Mouse (Mus musculus) embryonic facial prominence, embryonic 14.5 days (tissue): ENCODE results near the gene Etl4. TPM values are rescaled to one million over a fixed set of nuclear protein-coding genes. Genes with fewer than 3 reads are reported as not detected.
"Not testable (repeated sequence)": the region's sequence is repeated elsewhere in the genome, so short reads cannot be mapped to it uniquely, and the experiment has no call there.

Experiments
- ATAC-seq: fragments of 200-750 bp; cut with Nextera tagmentation; 2 replicates; pipeline ENCODE4 v1.8.0; 2017; ENCODE audit warnings: low read depth, moderate number of reproducible peaks, moderate TSS enrichment
- DNase-seq: peaks from one replicate; pipeline ENCODE4 v3.0.0-alpha.2; 2015; ENCODE audit warnings: low spot score
- H3K27ac ChIP-seq: fragments of 300-500 bp; sonication (generic); replicated peaks from 2 replicates; pipeline ENCODE4 v1.5.1; 2014; ENCODE audit warnings: low read depth, mild to moderate bottlenecking, low read length, moderate library complexity
- H3K27me3 ChIP-seq: fragments of 300-500 bp; sonication (generic); replicated peaks from 2 replicates; pipeline ENCODE4 v1.6.1; 2014; ENCODE audit warnings: low read length; ENCODE audit not compliant: control insufficient read depth, insufficient read depth
- H3K36me3 ChIP-seq: fragments of 300-500 bp; sonication (generic); 2 replicates; pipeline ENCODE4 v1.6.1; 2014; ENCODE audit warnings: low read length, mixed read lengths; ENCODE audit not compliant: control insufficient read depth, insufficient read depth
- H3K4me1 ChIP-seq: fragments of 300-500 bp; sonication (generic); 2 replicates; pipeline ENCODE4 v1.6.1; 2014; ENCODE audit warnings: antibody characterized with exemption, low read length; ENCODE audit not compliant: control insufficient read depth, insufficient read depth
- H3K4me2 ChIP-seq: fragments of 300-500 bp; sonication (generic); 2 replicates; pipeline ENCODE4 v1.6.1; 2014; ENCODE audit warnings: low read depth, mild to moderate bottlenecking, low read length, moderate library complexity, mixed read lengths
- H3K4me3 ChIP-seq: fragments of 300-500 bp; sonication (generic); 2 replicates; pipeline ENCODE4 v1.5.1; 2014; ENCODE audit warnings: low read depth, mild to moderate bottlenecking, low read length
- H3K9ac ChIP-seq: fragments of 300-500 bp; sonication (generic); 2 replicates; pipeline ENCODE4 v1.6.1; 2014; ENCODE audit warnings: low read depth, mild to moderate bottlenecking, low read length, moderate library complexity, mixed read lengths
- H3K9me3 ChIP-seq: fragments of 300-500 bp; sonication (generic); 2 replicates; pipeline ENCODE4 v1.6.1; 2016; ENCODE audit warnings: low read length; ENCODE audit not compliant: control insufficient read depth
- WGBS: fragments of 180-500 bp; shearing (Covaris S2); extraction: QIAGEN DNeasy Blood & Tissue Kit; methylation state at CpG from one replicate; pipeline ENCODE4 v1.1.7; 2014; 5-methylcytosine and 5-hydroxymethylcytosine counted together
- polyA plus RNA-seq: library from polyadenylated mRNA; unstranded; fragments of >200 nt; fragmentation: Nextera tagmentation; extraction: Ambion mirVana; gene quantifications from 2 replicates; pipeline ENCODE4 v1.2.1, GENCODE M21; 2014

The Etl4 gene
- polyA plus RNA-seq, 1 experiment from 2014 or later, result 39.2 TPM

DNA sequence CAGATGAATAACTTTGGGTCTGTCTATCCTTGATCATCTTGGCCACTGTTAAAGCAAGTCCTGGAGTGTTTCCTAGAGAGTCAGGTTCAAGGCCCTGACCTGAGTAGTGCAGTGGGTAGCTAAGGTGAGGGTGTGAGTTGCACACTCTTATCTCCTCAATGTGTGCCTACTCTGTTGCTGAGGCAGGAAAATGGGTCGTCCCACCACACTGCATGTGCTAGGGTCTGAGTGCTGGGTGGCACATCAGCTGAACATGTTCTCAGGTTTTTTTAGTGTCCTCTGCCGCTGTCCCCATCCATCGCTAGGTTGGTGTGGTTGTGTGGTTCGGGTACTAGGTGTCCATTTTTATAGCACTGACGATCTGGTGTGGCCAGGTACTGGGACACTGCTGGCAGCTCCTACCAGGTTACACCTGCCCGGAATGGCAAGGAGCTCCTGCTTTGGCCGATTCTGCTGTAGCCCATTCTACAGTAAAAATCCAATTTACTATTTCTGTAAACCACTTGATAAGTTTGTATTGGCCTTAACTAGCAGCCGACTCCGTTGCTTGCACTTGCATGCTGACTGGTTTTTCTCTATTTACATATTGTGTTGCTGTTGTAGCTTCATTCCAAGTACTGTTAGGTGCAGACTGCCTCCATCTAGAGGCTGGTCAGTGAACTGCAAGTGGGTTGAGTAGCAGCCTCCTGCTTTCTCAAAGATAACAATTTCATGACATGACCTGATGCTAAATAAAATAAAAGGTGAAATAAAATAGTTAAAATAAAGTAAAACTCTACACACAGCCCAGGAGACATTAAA lies 763.4 kb downstream of the Etl4 start:
- Histone ChIP-seq H3K4me3 (no peak overlapping the region), H3K27me3 (no peaks in the 10 kb centered on the region), H3K9me3 (no peaks in the 10 kb centered on the region), H3K4me2 (no peak overlapping the region), H3K9ac (no peak overlapping the region), H3K27ac (no peak overlapping the region), H3K36me3 (no peaks in the 10 kb centered on the region), H3K4me1 (no peaks in the 10 kb centered on the region)
- ATAC-seq (no peak), DNase-seq (peak; percentile 74)
- 70% methylated on average over 9 of the region's 9 CpGs for WGBS

DNA sequence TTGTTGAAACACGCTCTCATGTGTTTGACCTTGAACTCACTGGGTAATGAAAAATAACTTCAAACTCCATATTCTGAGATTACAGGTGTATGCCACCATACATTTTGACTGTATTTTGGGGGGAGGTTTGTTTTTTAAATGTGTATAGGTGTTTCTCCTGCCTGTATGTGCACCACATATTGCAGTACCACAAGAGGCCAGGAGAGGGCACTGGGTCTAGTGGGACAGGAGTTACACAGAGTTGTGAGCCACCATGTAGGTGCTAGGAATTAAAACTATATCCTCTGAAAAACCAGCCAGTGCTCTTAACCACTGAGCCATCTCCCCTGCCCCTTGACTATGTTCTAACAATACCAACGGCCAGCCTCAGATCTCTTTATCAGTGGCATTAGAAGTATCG lies 766.8 kb downstream of the Etl4 start:
- 93% methylated on average over 3 of the region's 3 CpGs for WGBS
- H3K9me3 ChIP-seq, result no peaks in the 10 kb centered on the region
- no peak overlapping the region for H3K4me3 ChIP-seq
- H3K36me3 ChIP-seq, result no peaks in the 10 kb centered on the region
- no peak overlapping the region for H3K9ac ChIP-seq
- no peaks in the 10 kb centered on the region for H3K27me3 ChIP-seq
- no peak overlapping the region for H3K4me2 ChIP-seq
- ATAC-seq, result no peak
- no peak for DNase-seq
- H3K27ac ChIP-seq, result no peak overlapping the region
- peaks cover 4% of the 10 kb centered on the region; the same call in 1 of the 2 replicates for H3K4me1 ChIP-seq

GRCm38 (mm10) chr2:20678793-20679192 lies 769.2 kb downstream of the Etl4 start:
- H3K36me3 ChIP-seq, result no peaks in the 10 kb centered on the region
- ATAC-seq, result no peak
- no peak for DNase-seq
- no peak overlapping the region for H3K4me3 ChIP-seq
- H3K27me3 ChIP-seq, result no peaks in the 10 kb centered on the region
- H3K4me1 ChIP-seq, result peaks cover 4% of the 10 kb centered on the region; the same call in 1 of the 2 replicates
- no peak overlapping the region for H3K4me2 ChIP-seq
- H3K9ac ChIP-seq, result no peak overlapping the region
- H3K9me3 ChIP-seq, result no peaks in the 10 kb centered on the region
- H3K27ac ChIP-seq, result no peak overlapping the region
- 44% methylated on average over 7 of the region's 7 CpGs for WGBS

GRCm38 (mm10) chr2:20682203-20682602 lies 772.6 kb downstream of the Etl4 start:
- 86% methylated on average over 4 of the region's 6 CpGs for whole genome bisulfite sequencing
- H3K9ac ChIP-seq, H3K4me3 ChIP-seq, ATAC-seq, H3K9me3 ChIP-seq, H3K36me3 ChIP-seq, H3K27me3 ChIP-seq, H3K4me2 ChIP-seq, H3K4me1 ChIP-seq, H3K27ac ChIP-seq, DNase-seq: not testable (repeated sequence)

DNA sequence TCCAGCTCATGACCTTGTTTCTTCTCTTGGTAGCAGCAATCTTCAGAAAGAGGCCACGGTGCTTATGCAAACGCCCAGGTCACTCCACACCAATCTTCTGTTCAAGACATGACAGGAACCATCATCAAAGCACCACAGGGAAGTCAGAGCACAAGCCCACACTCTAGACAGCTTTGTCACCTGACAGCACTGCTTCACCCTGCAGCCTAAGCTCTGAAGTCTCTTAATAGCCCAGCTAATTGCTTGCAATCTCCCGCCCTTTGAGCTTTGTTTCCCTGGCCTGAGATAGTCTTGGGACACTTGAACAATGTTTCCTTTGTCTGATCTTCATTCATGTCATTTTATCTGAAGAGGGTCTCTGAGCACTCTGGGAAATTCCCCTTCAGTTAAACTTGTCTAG lies 779.8 kb downstream of the Etl4 start:
- Histone ChIP-seq H3K9ac (no peak overlapping the region), H3K4me2 (no peak overlapping the region), H3K4me1 (no peaks in the 10 kb centered on the region), H3K36me3 (no peaks in the 10 kb centered on the region), H3K4me3 (no peak overlapping the region), H3K27ac (no peak overlapping the region), H3K9me3 (no peaks in the 10 kb centered on the region), H3K27me3 (no peaks in the 10 kb centered on the region)
- 22% methylated on average over 3 of the region's 3 CpGs for WGBS
- DNase-seq (no peak), ATAC-seq (no peak; the same call in 1 of the 2 replicates)

DNA sequence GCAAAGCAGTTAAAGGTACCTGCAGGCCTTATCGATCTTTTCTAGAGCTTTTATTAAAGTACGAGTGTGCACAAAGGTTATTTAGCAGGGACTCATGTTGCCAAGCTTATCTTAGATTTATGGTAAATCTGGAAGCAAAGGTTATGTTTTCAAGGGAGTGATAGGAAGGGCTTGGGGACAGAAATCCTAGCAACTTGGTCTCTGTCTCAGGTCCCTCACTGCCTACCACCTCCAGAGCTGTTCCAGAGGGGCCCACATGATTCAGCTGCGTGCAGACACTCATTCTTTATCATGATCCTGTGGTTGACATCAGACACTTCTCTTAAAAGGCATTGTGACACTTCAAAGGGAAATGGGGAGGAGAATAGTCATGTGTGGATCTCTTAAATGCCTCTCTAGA lies 783.3 kb downstream of the Etl4 start:
- ATAC-seq (no peak), DNase-seq (no peak)
- Histone ChIP-seq H3K27ac (no peak overlapping the region), H3K27me3 (no peaks in the 10 kb centered on the region), H3K4me3 (no peak overlapping the region), H3K4me2 (no peak overlapping the region), H3K36me3 (no peaks in the 10 kb centered on the region), H3K9ac (no peak overlapping the region), H3K9me3 (no peaks in the 10 kb centered on the region), H3K4me1 (no peaks in the 10 kb centered on the region)
- 78% methylated on average over 3 of the region's 3 CpGs for WGBS

GRCm38 (mm10) chr2:20693772-20694171 lies 784.2 kb downstream of the Etl4 start:
- no peak overlapping the region for H3K4me3 ChIP-seq
- H3K36me3 ChIP-seq, result no peaks in the 10 kb centered on the region
- no peak overlapping the region for H3K27ac ChIP-seq
- 90% methylated on average over 1 of the region's 1 CpGs for WGBS
- H3K9ac ChIP-seq, result no peak overlapping the region
- ATAC-seq (no peak), DNase-seq (no peak)
- H3K4me2 ChIP-seq, result no peak overlapping the region
- no peaks in the 10 kb centered on the region for H3K9me3 ChIP-seq
- H3K27me3 ChIP-seq, result no peaks in the 10 kb centered on the region
- no peaks in the 10 kb centered on the region for H3K4me1 ChIP-seq

DNA sequence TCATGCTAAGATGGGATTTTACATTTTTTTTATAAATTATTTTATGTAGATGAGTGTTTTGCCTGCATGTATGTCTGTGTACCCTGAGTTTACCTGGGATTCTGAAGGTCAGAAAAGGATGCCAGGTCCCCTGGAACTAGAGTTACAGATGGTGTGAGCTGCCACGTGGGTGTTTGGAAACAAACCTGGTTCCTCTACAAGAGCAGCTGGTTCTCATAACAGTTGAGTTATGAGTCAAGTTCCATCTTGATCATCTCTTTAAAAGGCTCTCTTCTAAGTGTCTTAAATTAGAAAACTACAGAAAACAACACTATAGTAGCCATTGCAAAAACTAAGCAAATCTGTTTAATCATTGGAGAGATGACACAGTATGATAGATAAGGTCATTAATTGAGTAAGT lies 788.1 kb downstream of the Etl4 start:
- DNase-seq (no peak), ATAC-seq (no peak)
- H3K4me2 ChIP-seq, result no peak overlapping the region
- H3K4me3 ChIP-seq, result no peak overlapping the region
- H3K4me1 ChIP-seq, result no peaks in the 10 kb centered on the region
- 58% methylated on average over 1 of the region's 1 CpGs for WGBS
- H3K27me3 ChIP-seq, result no peaks in the 10 kb centered on the region
- no peak overlapping the region for H3K27ac ChIP-seq
- no peak overlapping the region for H3K9ac ChIP-seq
- no peaks in the 10 kb centered on the region for H3K36me3 ChIP-seq
- no peaks in the 10 kb centered on the region for H3K9me3 ChIP-seq

DNA sequence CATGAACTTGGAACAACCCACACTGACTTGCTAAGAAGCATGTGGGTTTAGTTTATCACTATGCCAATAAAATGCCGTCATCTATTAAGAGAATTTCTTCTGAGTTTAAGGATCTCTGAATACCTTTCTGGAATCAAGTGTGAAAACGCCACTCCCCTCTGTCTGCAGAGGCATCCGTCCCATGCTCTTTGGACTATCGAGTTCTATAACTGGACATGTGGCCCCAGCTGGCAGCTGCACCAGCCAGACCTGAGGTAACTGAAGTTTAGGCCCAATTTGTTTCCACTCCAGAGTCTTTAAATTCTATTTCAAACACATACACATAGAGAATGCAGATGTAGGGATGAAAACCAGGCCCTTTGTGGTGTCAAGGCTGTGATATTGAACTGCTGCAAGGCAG lies 795.5 kb downstream of the Etl4 start:
- Histone ChIP-seq H3K36me3 (no peaks in the 10 kb centered on the region), H3K4me2 (no peak overlapping the region), H3K27me3 (no peaks in the 10 kb centered on the region), H3K4me1 (no peaks in the 10 kb centered on the region), H3K4me3 (no peak overlapping the region), H3K9me3 (no peaks in the 10 kb centered on the region), H3K9ac (no peak overlapping the region), H3K27ac (no peak overlapping the region)
- ATAC-seq (no peak; the same call in 1 of the 2 replicates), DNase-seq (peak; percentile 47)
- WGBS, result 64% methylated on average over 4 of the region's 4 CpGs
